Mouse (Mus musculus) intestine, postnatal 0 days (tissue): ENCODE measurements around the gene Dctpp1. TPM values are rescaled to one million over a fixed set of nuclear protein-coding genes. Genes with fewer than 3 reads are reported as not detected.

ENCODE experiments used
- ATAC-seq: fragments of 200-750 bp; cut with Nextera tagmentation; 2 replicates; pipeline ENCODE4 v1.8.0; 2017; ENCODE audit warnings: mild to moderate bottlenecking, moderate TSS enrichment, moderate library complexity
- H3K27ac ChIP-seq: fragments of 300-500 bp; sonication (generic); 2 replicates; pipeline ENCODE4 v1.5.1; 2014; ENCODE audit warnings: mild to moderate bottlenecking, low read depth, low read length, moderate library complexity
- H3K27me3 ChIP-seq: fragments of 300-500 bp; sonication (generic); replicated peaks from 2 replicates; pipeline ENCODE4 v1.6.1; 2014; ENCODE audit warnings: low read length, mixed read lengths; ENCODE audit not compliant: control insufficient read depth, insufficient read depth
- H3K36me3 ChIP-seq: fragments of 300-500 bp; sonication (generic); 2 replicates; pipeline ENCODE4 v1.6.1; 2014; ENCODE audit warnings: mild to moderate bottlenecking, moderate library complexity; ENCODE audit not compliant: control insufficient read depth, insufficient read depth
- H3K4me1 ChIP-seq: fragments of 300-500 bp; sonication (generic); replicated peaks from 2 replicates; pipeline ENCODE4 v1.6.1; 2014; ENCODE audit warnings: antibody characterized with exemption, low read length, mixed read lengths; ENCODE audit not compliant: control insufficient read depth, insufficient read depth
- H3K4me2 ChIP-seq: fragments of 300-500 bp; sonication (generic); replicated peaks from 2 replicates; pipeline ENCODE4 v1.6.1; 2014; ENCODE audit warnings: low read depth, mild to moderate bottlenecking, moderate library complexity
- H3K4me3 ChIP-seq: fragments of 300-500 bp; sonication (generic); 2 replicates; pipeline ENCODE4 v1.5.1; 2014; ENCODE audit warnings: low read depth, low read length
- H3K9ac ChIP-seq: fragments of 300-500 bp; sonication (generic); 2 replicates; pipeline ENCODE4 v1.6.1; 2014; ENCODE audit warnings: mild to moderate bottlenecking, low read depth, low read length
- H3K9me3 ChIP-seq: fragments of 300-500 bp; sonication (generic); 2 replicates; pipeline ENCODE4 v1.6.1; 2016; ENCODE audit warnings: mixed run types; ENCODE audit not compliant: control insufficient read depth
- CTCF ChIP-seq: sonication (generic); IDR thresholded peaks from 2 replicates; pipeline ENCODE4 v1.5.1; 2016; ENCODE audit warnings: low read depth, mild to moderate bottlenecking, control low read depth, antibody characterized with exemption, moderate library complexity
- WGBS: fragments of 180-500 bp; shearing (Covaris S2); extraction: QIAGEN DNeasy Blood & Tissue Kit; methylation state at CpG from one replicate; pipeline ENCODE4 v1.1.7; 2014; 5-methylcytosine and 5-hydroxymethylcytosine counted together
- polyA plus RNA-seq: library from polyadenylated mRNA; unstranded; fragments of >200 nt; fragmentation: Nextera tagmentation; extraction: Ambion mirVana; gene quantifications from 2 replicates; pipeline ENCODE4 v1.2.1, GENCODE M21; 2015

Dctpp1 gene
- polyA plus RNA-seq, result 75.2 and 80.9 TPM in 2 replicates

- under 1% methylated on average over 50 of the region's 50 CpGs for WGBS
- ATAC-seq, result peak; percentile 97
Measured at GRCm38 (mm10) chr7:127260309-127261111, at the start of gene Dctpp1. Dctpp1 (minus strand) TSS chr7:127260709.

DNA sequence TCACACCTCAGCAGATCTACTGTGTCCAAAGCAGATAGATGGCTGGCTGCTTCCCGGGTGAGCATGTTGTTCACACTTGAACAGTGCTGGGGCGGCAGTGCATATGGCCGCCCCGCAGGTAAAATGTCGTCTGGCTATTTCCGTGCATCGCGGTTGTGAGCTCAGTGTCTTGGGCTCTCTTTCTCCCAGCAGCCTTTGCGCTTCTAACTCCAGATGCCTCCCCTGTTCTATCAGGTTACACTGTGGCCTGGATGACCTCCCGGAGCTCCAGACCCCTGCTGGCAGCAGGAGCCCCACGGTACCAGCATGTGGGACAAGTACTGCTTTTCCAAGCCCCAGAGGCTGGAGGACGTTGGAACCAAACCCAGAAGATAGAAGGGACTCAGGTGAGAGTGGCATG is 49.4 kb upstream of the Dctpp1 start:
- H3K9me3 ChIP-seq, result no peaks in the 10 kb centered on the region
- no peaks in the 10 kb centered on the region for H3K4me1 ChIP-seq
- ATAC-seq, result no peak

More at GRCm38 (mm10) chr7:127260309-127261111, at the start of gene Dctpp1:
- H3K36me3 ChIP-seq, result peaks cover 6% of the 10 kb centered on the region; the same call in 1 of the 2 replicates
- TF ChIP-seq CTCF, result peak; percentile 92
- H3K4me3 ChIP-seq, result peak within 1 kb of the TSS; percentile 72
- peak within 1 kb of the TSS; percentile 88 for H3K4me2 ChIP-seq
- peak within 1 kb of the TSS; percentile 35; the same call in 1 of the 2 replicates for H3K27ac ChIP-seq
- no peaks in the 10 kb centered on the region for H3K27me3 ChIP-seq
- no peaks in the 10 kb centered on the region for H3K4me1 ChIP-seq
- no peaks in the 10 kb centered on the region for H3K9me3 ChIP-seq
- H3K9ac ChIP-seq, result peak within 1 kb of the TSS; percentile 53

GRCm38 (mm10) chr7:127308887-127309286 is 48.4 kb upstream of the Dctpp1 start:
- Histone ChIP-seq H3K4me1 (no peaks in the 10 kb centered on the region), H3K36me3 (no peaks in the 10 kb centered on the region), H3K27me3 (no peaks in the 10 kb centered on the region), H3K9ac (no peak overlapping the region), H3K27ac (no peak overlapping the region), H3K9me3 (no peaks in the 10 kb centered on the region), H3K4me3 (no peak overlapping the region), H3K4me2 (no peak overlapping the region)
- peak; percentile 84 for TF ChIP-seq CTCF
- 69% methylated on average over 4 of the region's 4 CpGs for WGBS
- ATAC-seq, result peak; percentile 65; the same call in 1 of the 2 replicates

More for the DNA sequence above, 49.4 kb upstream of the Dctpp1 start:
- WGBS, result 68% methylated on average over 12 of the region's 12 CpGs
- TF ChIP-seq CTCF, result no peak
- no peak overlapping the region for H3K4me2 ChIP-seq
- no peak overlapping the region for H3K27ac ChIP-seq
- no peak overlapping the region for H3K4me3 ChIP-seq
- no peaks in the 10 kb centered on the region for H3K36me3 ChIP-seq
- no peak overlapping the region for H3K9ac ChIP-seq
- H3K27me3 ChIP-seq, result no peaks in the 10 kb centered on the region

GRCm38 (mm10) chr7:127308431-127308830 is 47.9 kb upstream of the Dctpp1 start:
- no peak overlapping the region for H3K27ac ChIP-seq
- no peak overlapping the region for H3K4me2 ChIP-seq
- H3K9me3 ChIP-seq, result no peaks in the 10 kb centered on the region
- no peak overlapping the region for H3K4me3 ChIP-seq
- H3K36me3 ChIP-seq, result no peaks in the 10 kb centered on the region
- no peak for TF ChIP-seq CTCF
- 58% methylated on average over 2 of the region's 2 CpGs for WGBS
- no peaks in the 10 kb centered on the region for H3K4me1 ChIP-seq
- peak; percentile 46; the same call in 1 of the 2 replicates for ATAC-seq
- H3K27me3 ChIP-seq, result no peaks in the 10 kb centered on the region
- H3K9ac ChIP-seq, result no peak overlapping the region

DNA sequence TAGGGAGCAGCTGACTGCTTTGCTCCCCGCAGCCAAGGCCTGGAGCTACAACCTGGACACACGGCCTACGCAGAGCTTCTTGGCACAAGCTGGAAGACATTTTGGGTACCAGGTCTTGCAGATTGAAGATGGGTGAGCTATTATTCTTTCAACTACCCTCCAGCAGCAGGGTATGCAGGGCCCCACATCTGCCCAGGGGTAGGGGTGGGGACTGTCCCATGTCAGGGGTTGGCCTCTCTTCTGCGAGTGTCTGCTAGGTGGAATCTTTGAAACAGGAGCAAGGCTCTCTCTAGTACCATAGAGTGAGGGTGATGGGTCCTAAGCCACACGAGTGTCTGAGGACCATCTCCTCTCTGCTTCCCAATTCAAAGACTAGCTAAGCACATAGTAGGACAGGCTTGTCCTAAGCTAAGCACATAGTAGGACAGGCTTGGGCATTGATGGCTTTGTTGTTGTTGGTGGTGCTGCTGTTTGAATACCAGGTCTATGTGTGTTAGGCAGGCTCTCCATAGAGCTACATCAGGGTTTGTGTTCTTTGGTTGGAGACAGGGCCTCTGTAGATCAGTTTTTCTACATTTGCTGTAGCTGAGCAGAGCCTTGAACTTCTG is 37.2 kb upstream of the Dctpp1 start:
- no peak overlapping the region for H3K4me2 ChIP-seq
- no peak for ATAC-seq
- H3K4me3 ChIP-seq, result no peak overlapping the region
- H3K4me1 ChIP-seq, result no peaks in the 10 kb centered on the region
- H3K27me3 ChIP-seq, result no peaks in the 10 kb centered on the region
- H3K9ac ChIP-seq, result no peak overlapping the region
- no peak overlapping the region for H3K27ac ChIP-seq
- WGBS, result 92% methylated on average over 5 of the region's 5 CpGs
- TF ChIP-seq CTCF, result no peak
- no peaks in the 10 kb centered on the region for H3K36me3 ChIP-seq
- H3K9me3 ChIP-seq, result no peaks in the 10 kb centered on the region

DNA sequence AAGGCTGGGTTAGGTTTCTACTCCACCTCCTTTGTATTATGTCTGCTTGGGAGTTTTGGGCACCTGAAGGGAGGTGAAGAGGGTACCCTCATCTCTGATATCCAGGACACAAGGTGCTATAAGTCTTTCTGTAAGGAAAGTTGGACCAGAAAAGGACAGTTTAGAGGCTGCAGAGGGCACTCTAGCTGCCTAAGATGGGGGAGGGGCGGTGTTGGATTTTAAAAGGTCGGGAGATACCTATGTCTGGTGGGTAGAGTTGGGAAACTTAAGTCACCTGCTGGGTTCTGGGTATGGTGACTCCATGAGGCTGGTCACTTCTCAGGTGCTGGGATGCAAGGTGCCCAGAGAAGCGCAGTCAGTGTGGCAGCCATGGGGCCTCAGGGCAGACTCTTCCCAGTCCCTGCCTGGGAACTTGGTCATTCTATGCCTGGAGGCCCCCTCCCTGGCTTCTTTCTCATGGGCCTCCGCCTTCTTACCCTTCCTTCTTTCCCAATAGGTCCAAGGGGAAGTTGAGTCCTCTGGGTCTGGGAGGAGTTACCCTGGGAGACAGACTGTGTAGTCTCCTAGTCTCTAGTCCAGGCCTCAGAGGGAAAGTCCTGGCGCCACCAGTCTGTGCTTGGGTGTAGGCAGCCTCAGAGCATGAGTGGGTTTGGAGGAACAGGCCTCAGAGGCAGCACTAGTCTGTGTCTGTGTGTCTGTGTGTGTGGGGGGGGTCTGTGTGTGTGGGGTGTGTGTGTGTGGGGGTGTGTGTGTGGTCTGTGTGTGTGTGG is 36.5 kb upstream of the Dctpp1 start:
- no peak overlapping the region for H3K4me2 ChIP-seq
- H3K36me3 ChIP-seq, result no peaks in the 10 kb centered on the region
- no peaks in the 10 kb centered on the region for H3K4me1 ChIP-seq
- TF ChIP-seq CTCF, result no peak
- no peak overlapping the region for H3K27ac ChIP-seq
- no peak overlapping the region for H3K4me3 ChIP-seq
- no peak for ATAC-seq
- H3K9me3 ChIP-seq, result no peaks in the 10 kb centered on the region
- H3K27me3 ChIP-seq, result no peaks in the 10 kb centered on the region
- no peak overlapping the region for H3K9ac ChIP-seq
- 85% methylated on average over 5 of the region's 5 CpGs for WGBS
